Mouse (Mus musculus) CH12.LX (cell line): Measurements from ENCODE around the gene Map4k4. TPM values are rescaled to one million over a fixed set of nuclear protein-coding genes. Genes with fewer than 3 reads are reported as not detected.

ENCODE experiments used
- DNase-seq: peaks from one replicate; pipeline ENCODE4 v3.0.0-alpha.2; 2013; ENCODE audit errors: extremely low read depth
- H3K27ac ChIP-seq: 2 replicates; pipeline ENCODE4 v1.5.1; 2012; ENCODE audit warnings: low read depth, mild to moderate bottlenecking, control low read depth, moderate library complexity; ENCODE audit not compliant: insufficient read depth
- H3K27me3 ChIP-seq: replicated peaks from 2 replicates; pipeline ENCODE3; 2012; ENCODE audit warnings: inconsistent platforms
- H3K36me3 ChIP-seq, 2 experiments: replicated peaks in 1 of 2; 2 replicates each; pipeline versions ENCODE3 to v1.6.1; 2012; ENCODE audit warnings: inconsistent platforms in 1 of 2, low read length in 1 of 2, mild to moderate bottlenecking in 1 of 2, mixed read lengths in 1 of 2, moderate library complexity in 1 of 2; ENCODE audit not compliant: control insufficient read depth in 1 of 2, insufficient read depth in 1 of 2
- H3K4me1 ChIP-seq, 2 experiments: 2 replicates each; pipeline ENCODE4 v1.6.1; 2012; ENCODE audit warnings: inconsistent platforms in 1 of 2, moderate library complexity in 1 of 2; ENCODE audit not compliant: insufficient read depth in 2 of 2, control insufficient read depth in 1 of 2
- H3K4me2 ChIP-seq: 2 replicates; pipeline ENCODE4 v1.6.1; 2012; ENCODE audit warnings: low read depth, mild to moderate bottlenecking, control low read depth; ENCODE audit not compliant: poor library complexity, insufficient read depth, severe bottlenecking
- H3K4me3 ChIP-seq, 3 experiments: fragments of 150-350 bp in 1 of 3; sonication (generic) in 1 of 3; replicated peaks in 1 of 3; 2 replicates each; pipeline versions ENCODE3 to v1.5.1; 2011 to 2012; ENCODE audit warnings: low read depth in 2 of 3, low read length in 2 of 3, mild to moderate bottlenecking in 2 of 3, moderate library complexity in 2 of 3, control low read depth in 1 of 3, improper control_type of control experiment in 1 of 3, inconsistent platforms in 1 of 3, mixed read lengths in 1 of 3; ENCODE audit not compliant: poor library complexity in 1 of 3
- H3K79me2 ChIP-seq: replicated peaks from 2 replicates; pipeline ENCODE4 v1.6.1; 2012; ENCODE audit warnings: mild to moderate bottlenecking, moderate library complexity; ENCODE audit not compliant: control insufficient read depth, poor library complexity, insufficient read depth, severe bottlenecking; ENCODE audit errors: extremely low read depth
- H3K9ac ChIP-seq: 2 replicates; pipeline ENCODE4 v1.6.1; 2012; ENCODE audit warnings: low read depth, mild to moderate bottlenecking, control low read depth, moderate library complexity; ENCODE audit not compliant: insufficient read depth
- H3K9me3 ChIP-seq: replicated peaks from 2 replicates; pipeline ENCODE3; 2012; ENCODE audit warnings: low read length, inconsistent platforms, mixed read lengths
- BHLHE40 ChIP-seq: IDR thresholded peaks from 2 replicates; pipeline ENCODE4 v1.6.1; 2011; ENCODE audit warnings: mild to moderate bottlenecking, low read depth, low read length, improper control_type of control experiment
- CHD1 ChIP-seq: IDR thresholded peaks from 2 replicates; pipeline ENCODE4 v1.6.1; 2012; ENCODE audit warnings: low read depth, low read length, improper control_type of control experiment, inconsistent platforms
- CHD2 ChIP-seq: IDR thresholded peaks from 2 replicates; pipeline ENCODE4 v1.6.1; 2011; ENCODE audit warnings: low read length, improper control_type of control experiment
- CTCF ChIP-seq, 2 experiments: IDR thresholded peaks in 1 of 2; conservative IDR thresholded peaks in 1 of 2; 2 replicates each; pipeline ENCODE4 v1.5.1; 2011 to 2012; ENCODE audit warnings: low read depth in 2 of 2, low read length in 2 of 2, improper control_type of control experiment in 1 of 2, inconsistent platforms in 1 of 2, mild to moderate bottlenecking in 1 of 2, moderate library complexity in 1 of 2
- ETS1 ChIP-seq: conservative IDR thresholded peaks from 2 replicates; pipeline ENCODE4 v1.6.1; 2012; ENCODE audit warnings: low read depth, mild to moderate bottlenecking, inconsistent platforms, low read length, improper control_type of control experiment, moderate library complexity
- GABPA ChIP-seq: IDR thresholded peaks from 2 replicates; pipeline ENCODE4 v1.6.1; 2012; ENCODE audit warnings: low read depth, low read length, improper control_type of control experiment, inconsistent platforms; ENCODE audit not compliant: insufficient replicate concordance
- JUN ChIP-seq: IDR thresholded peaks from 2 replicates; pipeline ENCODE4 v1.6.1; 2011; ENCODE audit warnings: low read depth, mild to moderate bottlenecking, low read length, improper control_type of control experiment, moderate library complexity; ENCODE audit not compliant: insufficient read depth
- JUND ChIP-seq: conservative IDR thresholded peaks from 2 replicates; pipeline ENCODE4 v1.6.1; 2011; ENCODE audit warnings: low read depth, low read length, improper control_type of control experiment
- KAT2A ChIP-seq: IDR thresholded peaks from 2 replicates; pipeline ENCODE4 v1.6.1; 2012; ENCODE audit warnings: low read length, improper control_type of control experiment, inconsistent platforms; ENCODE audit not compliant: insufficient replicate concordance
- MAZ ChIP-seq: IDR thresholded peaks from 2 replicates; pipeline ENCODE4 v1.6.1; 2012; ENCODE audit warnings: low read depth, mild to moderate bottlenecking, inconsistent platforms, low read length, improper control_type of control experiment, moderate library complexity
- MXI1 ChIP-seq: IDR thresholded peaks from 2 replicates; pipeline ENCODE4 v1.6.1; 2011; ENCODE audit warnings: mild to moderate bottlenecking, low read depth, low read length, improper control_type of control experiment
- NRF1 ChIP-seq: IDR thresholded peaks from 2 replicates; pipeline ENCODE4 v1.6.1; 2014; ENCODE audit warnings: low read depth, mild to moderate bottlenecking, inconsistent platforms, low read length, improper control_type of control experiment, moderate library complexity
- PAX5 ChIP-seq: IDR thresholded peaks from 2 replicates; pipeline ENCODE4 v1.6.1; 2012; ENCODE audit warnings: low read length, inconsistent platforms, mixed read lengths
- RAD21 ChIP-seq: IDR thresholded peaks from 2 replicates; pipeline ENCODE4 v1.6.1; 2011; ENCODE audit warnings: low read depth, mild to moderate bottlenecking, low read length, improper control_type of control experiment, moderate library complexity
- RCOR1 ChIP-seq: conservative IDR thresholded peaks from 2 replicates; pipeline ENCODE4 v1.6.1; 2012; ENCODE audit warnings: low read depth, mild to moderate bottlenecking, inconsistent platforms, low read length, improper control_type of control experiment
- SIN3A ChIP-seq: IDR thresholded peaks from 2 replicates; pipeline ENCODE4 v1.6.1; 2012; ENCODE audit warnings: low read length, improper control_type of control experiment, inconsistent platforms
- TCF12 ChIP-seq: IDR thresholded peaks from 2 replicates; pipeline ENCODE4 v1.6.1; 2014; ENCODE audit warnings: low read depth, mild to moderate bottlenecking, inconsistent platforms, low read length, improper control_type of control experiment
- UBTF ChIP-seq: IDR thresholded peaks from 2 replicates; pipeline ENCODE4 v1.6.1; 2012; ENCODE audit warnings: low read depth, mild to moderate bottlenecking, inconsistent platforms, low read length, improper control_type of control experiment, moderate library complexity
- USF2 ChIP-seq: conservative IDR thresholded peaks from 2 replicates; pipeline ENCODE4 v1.6.1; 2011; ENCODE audit warnings: low read depth, low read length, improper control_type of control experiment
- ZMIZ1 ChIP-seq: IDR thresholded peaks from 2 replicates; pipeline ENCODE4 v1.6.1; 2012; ENCODE audit warnings: low read depth, mild to moderate bottlenecking, inconsistent platforms, low read length, improper control_type of control experiment
- dilution Hi-C: fragments of 300-500 bp; cut with MboI; formaldehyde crosslinking; loops from 2 replicates; pipeline ENCODE4 v1.14.3; 2020; ENCODE audit warnings: low sequenced_read_pairs; ENCODE audit not compliant: extremely low pct_unique_long_range_greater_than_20kb, extremely low pct_ligation_motif_present
- in situ Hi-C: fragments of 300-500 bp; cut with MboI; formaldehyde crosslinking; loops from 3 replicates; pipeline ENCODE4 v1.14.3; 2019; ENCODE audit warnings: low sequenced_read_pairs, low pct_ligation_motif_present, low pct_unique_long_range_greater_than_20kb, mixed read lengths
- polyA plus RNA-seq: library from polyadenylated mRNA; unstranded; fragments of >175 nt; gene quantifications from 2 replicates; pipeline ENCODE4 v1.2.1, GENCODE M21; 2012; ENCODE audit warnings: low read depth; ENCODE audit not compliant: insufficient read length
- total RNA-seq, 2 experiments: library from RNA; depleted of rRNA; stranded (reverse); fragments of 300-350 nt in 1 of 2; fragments of >200 nt in 1 of 2; gene quantifications; 2 replicates each; pipeline ENCODE4 v1.2.3; 2012 to 2014

The Map4k4 gene
- total and polyA plus RNA-seq, 3 experiments, result 21.8 to 46.3 (median 41.0) TPM

- H3K27me3 ChIP-seq, result no peaks in the 10 kb centered on the region
- H3K4me1 ChIP-seq, result peaks cover 3 to 23% of the 10 kb centered on the region in 2 experiments; a peak in 3 of 4 replicates
- TF ChIP-seq RCOR1, result no peak
- no peak for TF ChIP-seq JUN
- no peak for TF ChIP-seq CHD1
- no peak for TF ChIP-seq USF2
- TF ChIP-seq KAT2A, result no peak
- TF ChIP-seq JUND, result no peak
- no peak for TF ChIP-seq PAX5
- TF ChIP-seq CTCF (conservative IDR thresholded peaks at IDR 0.05 in 1 of 2, IDR thresholded peaks at IDR 0.05 in 1 of 2; ENCODE audit: low read depth in 2 of 2, low read length in 2 of 2), result no peak
- no peak for TF ChIP-seq SIN3A
- TF ChIP-seq BHLHE40, result no peak
- TF ChIP-seq MXI1, result no peak
- no peak for TF ChIP-seq NRF1
- TF ChIP-seq ETS1, result no peak
- no peak for TF ChIP-seq CHD2
- no peak for TF ChIP-seq RAD21
- no peak for TF ChIP-seq UBTF
- TF ChIP-seq ZMIZ1, result no peak
- no peak for TF ChIP-seq TCF12
- TF ChIP-seq, all 38 proteins: peak for 0
- H3K4me3 ChIP-seq, result no peak overlapping the region
- peaks cover 10 to 52% of the 10 kb centered on the region in 2 experiments for H3K36me3 ChIP-seq
- DNase-seq, result no peak
- in situ Hi-C loops, result no loop called here
- H3K9me3 ChIP-seq, result no peaks in the 10 kb centered on the region
- dilution Hi-C loops, result no loop called here
- H3K79me2 ChIP-seq, result no peaks in the 10 kb centered on the region
- H3K4me2 ChIP-seq, result no peak overlapping the region
- H3K9ac ChIP-seq, result no peak overlapping the region
- H3K27ac ChIP-seq, result no peak overlapping the region
These were observed 71.7 kb downstream of the Map4k4 start for GRCm38 (mm10) chr1:39972411-39972810.

GRCm38 (mm10) chr1:39973911-39974310, 73.2 kb downstream of the Map4k4 start:
- H3K36me3 ChIP-seq, result peaks cover 10 to 59% of the 10 kb centered on the region in 2 experiments

More at GRCm38 (mm10) chr1:39973911-39974310, 73.2 kb downstream of the Map4k4 start:
- TF ChIP-seq MAZ (no peak), GABPA (no peak), ETS1 (no peak)
- H3K9ac ChIP-seq, result no peak overlapping the region
- no peak overlapping the region for H3K4me2 ChIP-seq
- H3K79me2 ChIP-seq, result no peaks in the 10 kb centered on the region
- no peak overlapping the region for H3K27ac ChIP-seq
- in situ Hi-C loops, result no loop called here
- H3K4me3 ChIP-seq, result no peak overlapping the region
- H3K4me1 ChIP-seq, result peaks cover 2 to 31% of the 10 kb centered on the region in 2 experiments
- no peaks in the 10 kb centered on the region for H3K9me3 ChIP-seq
- H3K27me3 ChIP-seq, result no peaks in the 10 kb centered on the region
- DNase-seq, result no peak
- dilution Hi-C loops, result no loop called here
